Mouse (Mus musculus): ENCODE measurements around the gene Trio. TPM values are rescaled to one million over a fixed set of nuclear protein-coding genes. Genes with fewer than 3 reads are reported as not detected.
A peak's percentile ranks its signal among the peaks of the same experiment; 100 is the strongest.

Trio gene
- polyA plus RNA-seq, 1 experiment from 2014 or later: 52.8 TPM

GRCm38 (mm10) chr15:27796868-27797222 is 228.8 kb downstream of the Trio start:
- H3K27me3 ChIP-seq: no peaks in the 10 kb centered on the region
- peaks cover 12% of the 10 kb centered on the region for H3K36me3 ChIP-seq
- 0 out of 2 replicates have a peak, but pooled peaks have one; percentile 32 for ATAC-seq (ENCODE audit: insufficient number of reproducible peaks, low FRiP score, low TSS enrichment, low read depth)
- 43% methylated on average over 7 of the region's 7 CpGs for WGBS
- no peak overlapping the region for H3K4me2 ChIP-seq
- peaks cover 67% of the 10 kb centered on the region for H3K4me1 ChIP-seq
- H3K9me3 ChIP-seq: no peaks in the 10 kb centered on the region
- no peak overlapping the region for H3K4me3 ChIP-seq
- H3K9ac ChIP-seq: no peak overlapping the region
- peak overlapping the region; percentile 86 for H3K27ac ChIP-seq

GRCm38 (mm10) chr15:27795942-27796867 is 229.4 kb downstream of the Trio start:
- Histone ChIP-seq H3K9ac (no peak overlapping the region), H3K4me2 (no peak overlapping the region), H3K27ac (peak overlapping the region; percentile 86), H3K36me3 (peaks cover 7% of the 10 kb centered on the region), H3K4me3 (no peak overlapping the region), H3K27me3 (no peaks in the 10 kb centered on the region), H3K9me3 (no peaks in the 10 kb centered on the region), H3K4me1 (peaks cover 68% of the 10 kb centered on the region)
- WGBS: 56% methylated on average over 21 of the region's 22 CpGs
- no peak for ATAC-seq (ENCODE audit: insufficient number of reproducible peaks, low FRiP score, low TSS enrichment, low read depth)

GRCm38 (mm10) chr15:27793284-27793683 is 232.4 kb downstream of the Trio start:
- peak overlapping the region; percentile 12; the same call in 1 of the 2 replicates for H3K27ac ChIP-seq
- no peaks in the 10 kb centered on the region for H3K27me3 ChIP-seq
- 51% methylated on average over 6 of the region's 6 CpGs for WGBS
- H3K36me3 ChIP-seq: no peaks in the 10 kb centered on the region; the same call in 1 of the 2 replicates
- H3K9ac ChIP-seq: no peak overlapping the region
- H3K9me3 ChIP-seq: no peaks in the 10 kb centered on the region
- H3K4me1 ChIP-seq: peaks cover 76% of the 10 kb centered on the region
- H3K4me3 ChIP-seq: no peak overlapping the region
- H3K4me2 ChIP-seq: no peak overlapping the region
- no peak for ATAC-seq (ENCODE audit: insufficient number of reproducible peaks, low FRiP score, low TSS enrichment, low read depth)

DNA sequence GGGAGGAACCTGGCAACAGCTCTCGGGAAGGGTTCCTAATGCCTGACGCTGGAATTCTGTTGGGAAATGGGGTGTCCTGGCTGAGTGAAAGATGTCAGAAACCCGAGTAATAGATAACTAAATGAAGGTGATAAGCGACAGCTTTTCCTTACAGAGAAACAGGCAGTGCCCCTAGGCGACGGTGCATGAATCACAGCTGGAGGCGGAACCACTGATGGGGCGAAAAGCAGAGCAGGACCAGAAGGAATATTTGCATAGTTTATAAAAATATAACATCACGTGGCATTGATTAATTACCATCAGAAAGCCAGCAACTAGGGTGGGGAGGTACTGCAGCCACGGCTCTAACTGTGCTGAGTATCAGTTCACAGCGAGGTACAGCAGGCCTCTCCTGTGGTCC is 233.2 kb downstream of the Trio start:
- no peak overlapping the region for H3K9ac ChIP-seq
- no peaks in the 10 kb centered on the region for H3K27me3 ChIP-seq
- H3K4me1 ChIP-seq: peaks cover 72% of the 10 kb centered on the region
- H3K9me3 ChIP-seq: no peaks in the 10 kb centered on the region
- ATAC-seq (ENCODE audit: insufficient number of reproducible peaks, low FRiP score, low TSS enrichment, low read depth): no peak
- H3K4me3 ChIP-seq: no peak overlapping the region
- H3K27ac ChIP-seq: peak overlapping the region; percentile 22; the same call in 1 of the 2 replicates
- no peaks in the 10 kb centered on the region; the same call in 1 of the 2 replicates for H3K36me3 ChIP-seq
- WGBS: 50% methylated on average over 11 of the region's 11 CpGs
- no peak overlapping the region for H3K4me2 ChIP-seq

- Histone ChIP-seq H3K4me2 (no peak overlapping the region), H3K36me3 (no peaks in the 10 kb centered on the region), H3K27ac (no peak overlapping the region), H3K9ac (no peak overlapping the region), H3K27me3 (no peaks in the 10 kb centered on the region), H3K9me3 (no peaks in the 10 kb centered on the region), H3K4me3 (no peak overlapping the region), H3K4me1 (peaks cover 69% of the 10 kb centered on the region)
- ATAC-seq (ENCODE audit: insufficient number of reproducible peaks, low FRiP score, low TSS enrichment, low read depth): no peak
- WGBS: 69% methylated on average over 5 of the region's 5 CpGs
Observed at GRCm38 (mm10) chr15:27791141-27791540, 234.5 kb downstream of the Trio start.

GRCm38 (mm10) chr15:27790699-27791098 is 234.9 kb downstream of the Trio start:
- H3K27me3 ChIP-seq: no peaks in the 10 kb centered on the region
- H3K9me3 ChIP-seq: no peaks in the 10 kb centered on the region
- peaks cover 67% of the 10 kb centered on the region for H3K4me1 ChIP-seq
- H3K27ac ChIP-seq: 0 out of 2 replicates have a peak overlapping the region, but pooled peaks have one; percentile 91
- H3K9ac ChIP-seq: no peak overlapping the region
- no peak overlapping the region for H3K4me3 ChIP-seq
- ATAC-seq (ENCODE audit: insufficient number of reproducible peaks, low FRiP score, low TSS enrichment, low read depth): no peak
- no peaks in the 10 kb centered on the region for H3K36me3 ChIP-seq
- H3K4me2 ChIP-seq: no peak overlapping the region
- WGBS: 81% methylated on average over 6 of the region's 6 CpGs

GRCm38 (mm10) chr15:27789325-27789724 is 236.3 kb downstream of the Trio start:
- Histone ChIP-seq H3K4me2 (no peak overlapping the region), H3K27me3 (no peaks in the 10 kb centered on the region), H3K4me1 (peaks cover 76% of the 10 kb centered on the region), H3K36me3 (no peaks in the 10 kb centered on the region), H3K9me3 (no peaks in the 10 kb centered on the region), H3K9ac (no peak overlapping the region), H3K27ac (peak overlapping the region; percentile 91), H3K4me3 (no peak overlapping the region)
- WGBS: 41% methylated on average over 3 of the region's 3 CpGs
- ATAC-seq (ENCODE audit: insufficient number of reproducible peaks, low FRiP score, low TSS enrichment, low read depth): no peak

DNA sequence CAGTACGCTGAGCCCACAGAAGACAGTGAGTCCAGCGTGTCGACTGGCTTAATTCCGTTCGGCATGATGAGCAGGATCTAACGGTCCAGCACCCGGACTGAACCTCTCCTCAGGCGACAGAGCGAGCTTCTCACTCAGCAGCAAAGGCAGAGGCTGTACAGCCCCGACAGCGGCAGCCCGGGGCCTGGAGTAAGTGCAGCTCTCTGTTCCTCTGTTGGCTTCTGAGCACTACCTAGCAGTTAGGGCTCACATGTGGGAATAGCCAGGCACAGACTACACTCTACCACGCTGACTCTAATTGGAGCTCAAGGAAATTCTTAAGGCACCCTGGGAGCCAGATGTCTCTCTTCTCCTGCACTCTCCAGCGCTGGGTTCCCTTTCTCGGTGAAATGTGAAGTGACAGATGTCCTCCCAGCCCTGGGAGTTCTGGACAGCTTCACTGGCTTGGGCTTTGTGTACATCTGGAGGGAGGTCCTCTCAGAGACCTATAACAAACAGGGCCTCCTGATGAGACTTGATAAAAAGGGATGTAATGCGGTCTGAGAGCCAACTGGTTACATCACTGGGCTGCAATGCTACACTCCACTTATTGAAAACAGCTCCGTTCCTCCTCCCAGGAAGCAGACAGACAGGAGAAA is 237.4 kb downstream of the Trio start:
- peak; percentile 69 for ATAC-seq (ENCODE audit: insufficient number of reproducible peaks, low FRiP score, low TSS enrichment, low read depth)
- H3K4me1 ChIP-seq: peaks cover 79% of the 10 kb centered on the region
- WGBS: 15% methylated on average over 17 of the region's 17 CpGs
- H3K4me2 ChIP-seq: peak overlapping the region; percentile 42
- H3K9ac ChIP-seq: peak overlapping the region; percentile 41
- H3K36me3 ChIP-seq: no peaks in the 10 kb centered on the region
- peak overlapping the region; percentile 91 for H3K27ac ChIP-seq
- H3K27me3 ChIP-seq: no peaks in the 10 kb centered on the region
- H3K9me3 ChIP-seq: no peaks in the 10 kb centered on the region
- H3K4me3 ChIP-seq: peak overlapping the region; percentile 49

DNA sequence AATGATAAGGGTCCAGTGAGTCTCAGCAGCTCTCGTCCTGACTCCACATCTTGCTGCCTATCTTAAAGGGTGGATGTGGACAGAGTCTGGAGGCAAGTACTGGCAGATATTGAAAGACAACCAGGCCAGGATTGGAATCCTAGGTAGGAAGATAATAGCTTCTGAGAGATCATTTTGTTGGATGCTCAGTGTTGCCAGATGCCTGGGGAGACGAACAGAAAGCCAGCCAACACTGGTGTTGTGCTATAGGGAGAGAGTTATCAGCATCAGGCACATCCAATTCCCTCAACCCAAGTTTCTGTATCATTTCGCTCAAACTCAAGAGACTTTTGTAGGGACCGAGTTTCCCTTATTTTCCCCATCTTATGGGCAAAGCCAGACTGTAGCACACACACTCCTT is 238.5 kb downstream of the Trio start:
- Histone ChIP-seq H3K27ac (peak overlapping the region; percentile 91), H3K4me3 (peak overlapping the region; percentile 49), H3K36me3 (no peaks in the 10 kb centered on the region), H3K4me2 (peak overlapping the region; percentile 42), H3K4me1 (peaks cover 79% of the 10 kb centered on the region), H3K9me3 (no peaks in the 10 kb centered on the region), H3K27me3 (no peaks in the 10 kb centered on the region), H3K9ac (peak overlapping the region; percentile 41)
- ATAC-seq (ENCODE audit: insufficient number of reproducible peaks, low FRiP score, low TSS enrichment, low read depth): no peak
- 43% methylated on average over 4 of the region's 4 CpGs for WGBS

DNA sequence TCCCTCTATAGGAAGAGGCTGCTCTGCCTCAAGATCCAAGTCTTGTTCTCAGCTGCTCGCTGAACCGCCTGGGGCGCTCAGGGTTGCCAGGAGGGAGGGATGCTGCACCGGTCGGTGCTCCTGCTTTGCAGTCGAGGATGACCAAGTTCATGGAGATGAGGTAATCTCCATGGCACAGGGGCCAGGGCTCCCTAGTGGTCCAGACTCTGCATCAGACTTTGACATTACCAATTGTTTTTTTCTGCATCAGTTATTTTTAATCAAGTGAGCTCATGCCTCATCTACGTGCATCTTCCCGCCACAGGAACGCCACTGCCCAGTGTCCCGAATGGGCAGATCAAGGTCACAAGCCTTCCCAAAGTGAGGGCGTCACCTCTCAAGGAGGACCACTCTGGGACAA is 239.2 kb downstream of the Trio start:
- Histone ChIP-seq H3K27ac (peak overlapping the region; percentile 91), H3K36me3 (no peaks in the 10 kb centered on the region), H3K4me3 (peak overlapping the region; percentile 49), H3K9me3 (no peaks in the 10 kb centered on the region), H3K9ac (peak overlapping the region; percentile 41; the same call in 1 of the 2 replicates), H3K27me3 (no peaks in the 10 kb centered on the region), H3K4me1 (peaks cover 79% of the 10 kb centered on the region), H3K4me2 (peak overlapping the region; percentile 42)
- ATAC-seq (ENCODE audit: insufficient number of reproducible peaks, low FRiP score, low TSS enrichment, low read depth): no peak
- WGBS: 25% methylated on average over 11 of the region's 11 CpGs

- Histone ChIP-seq H3K27me3 (no peaks in the 10 kb centered on the region), H3K9me3 (no peaks in the 10 kb centered on the region), H3K36me3 (no peaks in the 10 kb centered on the region), H3K27ac (peak overlapping the region; percentile 92), H3K4me2 (peak overlapping the region; percentile 42), H3K4me3 (peak overlapping the region; percentile 49), H3K9ac (no peak overlapping the region), H3K4me1 (peaks cover 89% of the 10 kb centered on the region)
- WGBS: 22% methylated on average over 12 of the region's 12 CpGs
- no peak for ATAC-seq (ENCODE audit: insufficient number of reproducible peaks, low FRiP score, low TSS enrichment, low read depth)
Observed at GRCm38 (mm10) chr15:27785280-27786001, 240.2 kb downstream of the Trio start.
